Mouse (Mus musculus): ENCODE measurements around the gene D030056L22Rik. TPM values are rescaled to one million over a fixed set of nuclear protein-coding genes. Genes with fewer than 3 reads are reported as not detected.

Gene D030056L22Rik
- 4.9 TPM for polyA plus RNA-seq (2017; shearing (Covaris generic))

GRCm38 (mm10) chr19:18712866-18713300 lies at the start of gene D030056L22Rik:
TSS of gene D030056L22Rik (plus strand) at chr19:18713193.

GRCm38 (mm10) chr19:18670608-18671007 lies 42.4 kb upstream of the D030056L22Rik start, which contains the start of gene Carnmt1:
TSS of gene Carnmt1 (plus strand) at chr19:18670764.

GRCm38 (mm10) chr19:18749598-18750339 lies 36.8 kb downstream of the D030056L22Rik start, which contains the start of gene Trpm6:
TSS of gene Trpm6 (plus strand) at chr19:18749983.

Other genes starting within 250 kb of the D030056L22Rik start
- gene Ostf1, start 81.4 kb upstream of the D030056L22Rik start, polyA plus RNA-seq (2017; shearing (Covaris generic)), result 108 TPM
- 11.2 TPM for gene Nmrk1, start 81.2 kb upstream of the D030056L22Rik start, polyA plus RNA-seq (2017; shearing (Covaris generic))
- 1.7 TPM for gene Carnmt1, start 42.4 kb upstream of the D030056L22Rik start, polyA plus RNA-seq (2017; shearing (Covaris generic))
- gene Trpm6, start 36.8 kb downstream of the D030056L22Rik start, polyA plus RNA-seq (2017; shearing (Covaris generic)), result 0.51 TPM

Data from activated CD4-positive, CD25-positive, alpha-beta regulatory T cell, adult 9 weeks (primary cell).